Mouse (Mus musculus) natural killer cell, adult 2 months (primary cell): ENCODE data around the gene Rad51ap1.

Experiments used
- DNase-seq, 2 experiments: peaks; one replicate each; pipeline ENCODE4 v3.0.0; 2022; ENCODE audit warnings: low spot score in 2 of 2

Rad51ap1 gene

GRCm38 (mm10) chr6:126939487-126940171 lies at the start of gene Rad51ap1, which contains the start of gene D6Wsu163e:
Gene Rad51ap1 (minus strand): TSS chr6:126939587.
Gene D6Wsu163e (plus strand): TSS chr6:126939962.
- peak; percentile 94 to 95 for DNase-seq

DNA sequence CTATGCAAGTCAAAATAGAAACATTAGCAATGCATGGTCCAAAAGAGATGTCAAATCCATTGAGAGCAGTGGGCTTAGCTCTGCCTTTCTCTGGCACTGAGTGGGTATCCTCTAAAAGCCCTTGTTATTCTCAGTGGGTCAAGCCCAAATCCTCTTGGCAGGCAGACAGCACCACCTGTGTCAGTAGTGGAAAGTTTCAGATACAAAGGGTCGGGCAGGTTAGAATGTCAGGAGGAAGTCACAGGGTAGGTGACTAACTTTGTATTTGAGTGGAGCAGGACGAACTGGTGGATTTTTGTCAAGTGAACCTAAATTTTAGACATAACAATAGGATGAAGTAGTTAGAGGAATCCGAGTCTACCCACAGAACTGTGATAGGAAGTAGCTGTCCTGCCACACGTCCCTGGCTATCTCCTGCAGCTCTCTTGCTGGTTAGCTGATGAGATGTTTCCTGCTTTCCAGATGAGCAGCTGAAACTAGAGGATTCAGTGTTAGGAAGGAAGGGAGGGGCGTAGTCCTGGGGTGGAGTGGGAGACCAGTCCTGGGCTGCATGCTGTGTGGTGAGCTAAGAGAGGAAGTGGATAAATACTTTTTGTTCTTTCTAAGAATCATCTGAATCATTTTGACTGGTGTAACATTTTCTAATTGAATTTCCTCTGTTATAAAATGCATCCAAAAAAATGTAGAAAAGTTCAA lies 42.3 kb upstream of the Rad51ap1 start:
- no peak for DNase-seq

- DNase-seq, result no peak
These were observed 27.0 kb upstream of the Rad51ap1 start for GRCm38 (mm10) chr6:126966241-126967026.

- no peak for DNase-seq
These were observed 24.0 kb upstream of the Rad51ap1 start for GRCm38 (mm10) chr6:126963426-126963825.

- DNase-seq, result no peak
These were observed 23.3 kb upstream of the Rad51ap1 start for GRCm38 (mm10) chr6:126962709-126963108.

DNA sequence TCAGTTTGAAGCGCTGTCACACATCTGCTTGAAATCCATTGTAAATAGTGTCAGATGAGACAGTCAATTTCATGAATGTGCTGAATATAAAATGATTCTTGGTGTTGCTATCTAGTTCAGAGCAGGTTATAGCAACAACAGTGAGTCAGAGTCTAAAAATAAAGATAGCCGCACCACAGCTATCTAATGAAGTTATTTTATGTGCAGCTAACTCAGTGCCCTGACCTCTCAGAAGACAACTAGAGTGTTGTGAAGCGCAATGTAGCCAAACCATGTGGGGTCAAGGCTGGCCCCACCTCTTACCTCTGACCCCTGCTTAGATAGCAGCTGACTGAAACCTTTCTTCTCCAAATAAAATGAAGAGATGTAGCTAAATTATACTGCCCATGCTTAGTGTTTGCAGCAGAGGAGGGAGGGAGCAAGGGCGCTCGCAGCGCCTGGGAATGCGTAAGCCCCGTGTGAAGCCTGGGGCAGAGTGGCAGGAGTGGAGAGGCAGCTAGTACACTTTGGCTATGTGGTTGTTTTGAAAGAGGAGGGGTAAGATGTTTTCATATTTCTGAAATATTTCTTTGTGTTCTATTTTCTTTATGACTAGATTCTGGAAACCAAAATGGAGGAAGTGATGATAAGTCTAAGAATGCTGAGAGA lies 22.1 kb upstream of the Rad51ap1 start:
- DNase-seq, result no peak

DNA sequence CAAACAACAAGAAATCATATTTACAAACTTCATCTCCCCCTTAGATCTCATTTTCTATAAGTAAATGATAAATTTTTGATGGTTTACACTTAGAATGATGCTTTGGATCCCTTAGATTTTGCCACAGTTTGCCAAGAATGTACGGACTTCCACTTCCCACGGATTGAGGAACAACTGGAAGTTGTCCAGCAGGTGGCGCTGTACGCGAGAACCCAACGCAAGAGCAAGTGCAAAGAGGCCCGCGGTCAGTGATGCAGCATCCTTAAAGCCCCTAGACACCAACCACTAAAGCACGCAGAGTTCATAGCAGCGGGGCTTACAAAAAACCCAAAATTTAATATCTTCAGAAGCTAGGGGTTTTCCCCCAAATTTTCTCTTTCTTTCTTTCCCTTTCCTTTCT lies 16.3 kb upstream of the Rad51ap1 start:
- DNase-seq, result peak; percentile 47 to 64

GRCm38 (mm10) chr6:126948336-126948735 lies 8.9 kb upstream of the Rad51ap1 start:
- DNase-seq, result no peak

DNA sequence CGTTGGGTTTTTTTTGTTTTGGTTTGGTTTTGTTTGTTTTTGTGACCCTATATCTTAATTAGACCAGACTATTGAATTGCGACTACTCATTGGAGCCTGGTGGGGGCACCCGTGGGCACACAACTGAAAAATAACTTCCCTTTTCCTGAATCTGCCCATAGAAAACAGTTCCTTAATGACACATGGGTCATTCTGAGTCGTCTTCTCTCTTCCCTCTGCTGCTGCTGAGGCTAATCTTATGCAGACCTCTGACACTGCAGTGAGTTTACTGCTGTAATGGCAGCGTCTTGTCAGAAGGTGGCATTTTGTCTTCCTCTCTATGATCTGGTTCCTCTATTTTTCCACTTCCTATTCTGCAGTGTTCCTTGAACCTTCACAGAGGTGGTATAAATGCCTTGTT lies 1.1 kb upstream of the Rad51ap1 start:
- peak in 1 of 2 experiments; percentile 31 for DNase-seq

- DNase-seq, result no peak
These were observed 417 bp downstream of the Rad51ap1 start for GRCm38 (mm10) chr6:126938853-126939486.

- DNase-seq, result no peak
These were observed 1.3 kb downstream of the Rad51ap1 start for GRCm38 (mm10) chr6:126938047-126938446.

DNA sequence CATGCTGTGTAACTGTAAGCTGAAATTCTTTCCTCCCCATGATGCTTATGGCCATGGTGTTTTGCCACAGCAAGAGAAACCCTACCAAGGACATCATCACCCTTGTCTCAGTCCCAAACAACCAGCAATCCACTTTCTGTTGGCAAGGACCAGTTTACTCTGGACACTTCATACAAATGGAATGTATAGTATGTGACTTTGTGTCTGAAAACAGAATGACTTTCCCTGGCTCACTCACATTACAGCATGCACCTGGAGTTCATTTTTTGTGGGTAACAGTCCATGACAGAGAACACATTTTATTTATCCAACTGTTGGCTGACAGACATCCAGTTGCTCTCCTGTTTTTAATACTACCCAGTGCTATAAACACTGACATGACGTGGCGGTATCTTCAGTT lies 6.5 kb downstream of the Rad51ap1 start:
- no peak for DNase-seq

DNA sequence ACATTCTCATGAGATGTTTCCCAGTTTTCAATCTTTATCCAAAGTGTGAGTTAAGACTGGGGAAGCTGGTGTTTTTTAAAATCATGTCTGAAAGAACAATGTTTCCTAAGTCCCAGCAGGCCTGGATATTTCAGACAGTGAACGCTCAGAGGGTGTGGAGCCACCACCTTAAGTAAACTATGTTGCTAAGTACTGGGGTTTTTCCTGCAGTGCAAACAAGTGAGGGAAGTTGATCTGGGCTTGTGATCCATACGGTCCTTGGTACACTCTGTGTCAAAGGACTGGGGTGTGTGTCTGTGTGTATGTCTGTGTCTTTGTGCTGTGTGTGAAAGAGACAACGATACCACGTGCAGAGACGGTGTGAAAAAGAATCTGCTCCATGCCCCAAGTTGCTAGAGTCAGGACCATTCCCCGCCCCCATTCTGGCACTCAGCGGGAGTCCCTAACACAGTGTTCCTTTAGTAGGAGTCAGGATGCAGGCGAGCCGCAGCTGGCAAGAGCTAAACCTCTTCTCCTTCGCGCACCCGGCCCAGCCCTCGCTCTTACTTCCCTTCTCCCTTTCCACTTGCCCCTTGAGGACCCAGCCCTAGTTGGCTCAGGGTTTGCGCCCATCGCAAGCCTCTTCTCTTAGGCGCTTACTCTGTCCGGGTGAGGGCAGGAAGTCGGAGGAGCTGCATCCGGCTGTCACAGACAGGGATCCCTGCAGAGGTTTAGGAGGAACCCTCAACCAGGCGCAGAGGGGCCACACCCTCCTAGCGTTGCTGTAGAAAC lies 18.1 kb downstream of the Rad51ap1 start, which contains the start of gene Dyrk4:
Gene Dyrk4, minus strand, starts transcription at position 729 of the 771 bp plus-strand sequence.
- no peak for DNase-seq

- DNase-seq, result no peak
These were observed 24.5 kb downstream of the Rad51ap1 start for GRCm38 (mm10) chr6:126914928-126915327.

DNA sequence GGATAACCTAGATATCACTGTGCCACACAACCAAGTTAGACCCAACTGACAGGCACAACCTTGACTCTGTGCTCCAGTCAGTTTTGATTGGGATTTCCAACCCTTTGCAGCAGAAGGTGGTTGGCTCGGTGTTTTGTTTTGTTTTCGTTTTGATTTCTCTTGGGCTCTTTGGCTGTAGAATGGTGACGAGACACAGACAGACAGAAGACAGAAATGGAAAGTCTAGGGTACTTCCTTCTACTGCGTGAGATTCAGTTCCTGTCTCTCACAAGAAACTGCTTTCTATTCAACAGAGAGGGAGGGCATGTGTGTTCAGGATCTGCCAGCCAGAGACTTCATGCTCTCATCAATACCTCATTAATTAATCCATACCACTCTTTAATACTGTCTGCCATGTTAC lies 28.7 kb downstream of the Rad51ap1 start:
- no peak for DNase-seq

DNA sequence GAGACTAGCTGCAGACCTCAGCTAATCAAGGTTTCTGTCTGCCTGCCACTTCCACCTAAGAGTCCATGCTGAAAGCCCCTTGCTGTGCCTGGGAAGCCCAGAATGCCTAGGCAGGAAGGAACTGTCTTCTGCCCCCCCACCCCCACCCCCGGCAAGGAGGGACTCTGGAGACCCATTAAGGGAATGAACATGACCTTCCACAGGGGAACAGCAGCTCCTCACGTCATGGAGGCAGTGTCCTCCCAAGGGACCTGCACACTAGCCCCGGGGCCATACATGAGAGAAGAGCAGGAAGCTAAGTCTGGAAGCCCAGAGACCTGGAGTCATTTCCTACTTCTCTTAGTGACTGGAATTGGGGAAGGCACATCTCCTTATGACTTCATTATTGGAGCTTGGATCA lies 31.5 kb downstream of the Rad51ap1 start:
- DNase-seq, result no peak

DNA sequence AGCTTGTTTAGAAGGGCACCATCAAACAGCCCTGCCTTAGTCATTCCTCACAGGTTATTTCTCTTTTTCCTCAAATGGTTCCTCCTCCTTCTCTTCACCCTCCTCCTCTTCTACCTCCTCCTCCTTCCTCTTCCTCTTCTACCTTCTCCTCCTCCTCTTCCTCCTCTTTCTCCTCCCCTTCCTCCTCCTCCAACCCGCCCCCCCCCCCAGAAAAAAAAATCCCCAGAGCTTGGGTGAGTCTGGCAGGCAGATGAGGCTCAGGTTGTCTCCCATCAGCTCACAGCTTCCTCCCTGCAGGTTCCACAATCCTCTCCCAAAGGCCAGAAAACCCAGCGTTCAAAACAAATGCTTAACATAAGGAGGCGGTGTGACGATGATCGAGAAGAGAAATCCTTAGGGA lies 32.0 kb downstream of the Rad51ap1 start:
- DNase-seq, result no peak

DNA sequence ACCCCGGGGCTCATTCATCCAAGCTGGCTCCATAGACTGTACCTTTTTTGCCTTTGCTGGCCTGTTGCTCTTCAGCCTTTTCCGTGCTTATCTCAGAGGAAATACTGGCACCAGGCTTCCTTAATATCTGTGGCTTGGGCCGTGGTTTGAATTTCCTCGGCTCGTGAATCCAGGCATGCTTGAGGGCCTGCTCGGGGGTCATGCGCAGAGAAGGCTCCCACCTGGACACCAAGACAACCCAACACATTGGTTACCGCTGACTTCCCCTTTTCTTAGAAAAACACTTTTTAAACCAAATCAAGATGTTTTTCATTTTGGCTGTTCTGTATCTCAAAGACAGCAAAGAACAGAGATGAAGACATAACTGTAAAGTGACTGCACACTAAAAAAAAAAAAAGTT lies 62.3 kb downstream of the Rad51ap1 start:
- no peak for DNase-seq
